Mouse (Mus musculus): ENCODE data around the gene Sesn3.
A peak's percentile ranks its signal among the peaks of the same experiment; 100 is the strongest.
"Not testable (repeated sequence)": the region's sequence is repeated elsewhere in the genome, so short reads cannot be mapped to it uniquely, and the experiment has no call there.

The Sesn3 gene

DNA sequence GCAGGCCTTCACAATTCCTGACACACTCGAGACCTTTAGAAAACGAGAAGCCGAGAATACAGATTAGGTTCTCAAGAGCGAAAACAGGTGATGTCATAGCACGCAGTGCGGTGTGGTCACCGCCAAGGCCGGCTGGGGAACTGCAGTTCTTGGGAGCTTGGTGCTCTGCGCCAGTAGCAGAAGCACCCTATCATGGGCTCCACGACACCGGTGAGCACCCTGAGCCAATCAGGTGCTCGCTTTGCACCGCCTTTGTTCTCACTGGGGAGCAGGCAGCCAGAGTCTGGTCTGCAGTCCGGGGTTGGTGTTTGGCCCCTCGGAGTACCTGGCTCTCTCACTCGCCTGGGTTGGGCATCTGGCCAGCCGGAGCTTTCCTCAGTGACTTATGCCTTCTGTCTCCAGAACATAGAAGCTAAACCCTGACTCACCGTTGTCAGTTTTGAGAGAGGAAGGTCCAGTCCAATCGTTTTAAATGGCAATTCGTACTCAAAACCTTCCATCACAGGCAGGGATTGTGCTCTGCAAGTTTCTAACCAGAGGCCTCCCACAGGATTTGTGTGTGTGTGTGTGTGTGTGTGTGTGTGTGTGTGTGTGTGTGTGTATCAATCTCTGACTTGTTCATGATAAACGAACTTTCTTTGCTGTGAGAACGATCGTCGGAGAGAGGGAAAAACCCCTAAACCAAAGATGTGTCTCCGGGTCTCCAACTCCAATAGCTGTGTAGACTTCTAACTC is at the start of gene Sesn3:
TSS of gene Sesn3 (plus strand) at position 82 of the 735 bp plus-strand sequence.
- DNase-seq (ENCODE audit: low read depth in 2 of 2, low spot score in 2 of 2): peak; percentile 86

DNA sequence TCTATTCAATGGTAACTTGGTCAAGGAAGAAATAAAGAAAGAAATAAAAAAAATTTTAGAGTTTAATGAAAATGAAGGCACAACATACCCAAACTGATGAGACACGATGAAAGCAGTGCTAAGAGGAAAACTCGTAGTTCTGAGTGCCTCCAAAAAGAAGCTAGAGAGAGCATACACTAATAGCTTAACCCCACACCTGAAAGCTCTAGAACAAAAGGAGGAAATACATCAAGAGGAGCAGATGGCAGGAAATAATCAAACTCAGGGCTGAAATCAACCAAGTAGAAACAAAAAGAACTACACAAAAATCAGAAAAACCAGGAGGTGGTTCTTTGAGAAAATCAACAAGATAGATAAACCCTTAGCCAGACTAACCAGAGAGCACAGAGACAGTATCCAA is 47.8 kb upstream of the Sesn3 start:
- DNase-seq (ENCODE audit: low read depth in 2 of 2, low spot score in 2 of 2): not testable (repeated sequence)

GRCm38 (mm10) chr9:14233702-14234373 is 41.0 kb upstream of the Sesn3 start:
- DNase-seq (ENCODE audit: low read depth in 2 of 2, low spot score in 2 of 2): no peak

DNA sequence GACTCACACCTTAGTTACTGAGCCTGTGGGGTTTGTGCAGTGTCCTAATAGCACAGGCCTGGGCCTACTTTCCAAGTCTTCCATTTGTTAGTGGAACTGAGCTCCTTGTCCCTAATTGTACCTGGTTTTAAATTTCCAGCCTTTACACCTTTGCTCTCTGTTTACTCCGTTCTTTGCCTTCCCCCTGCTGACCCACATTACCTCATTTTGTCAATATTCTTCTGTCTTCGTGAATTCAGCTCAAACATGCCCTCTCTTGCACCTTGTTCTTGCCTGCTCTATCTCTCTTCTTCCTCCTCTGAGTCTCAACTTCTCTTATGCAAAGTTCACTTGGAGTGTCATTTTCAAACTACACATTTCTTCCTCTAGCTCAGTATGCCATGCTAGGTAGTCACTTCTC is 39.6 kb upstream of the Sesn3 start:
- no peak for DNase-seq (ENCODE audit: low read depth in 2 of 2, low spot score in 2 of 2)

- not testable (repeated sequence) for DNase-seq (ENCODE audit: low read depth in 2 of 2, low spot score in 2 of 2)
Measured at GRCm38 (mm10) chr9:14241003-14241402, 33.9 kb upstream of the Sesn3 start.

DNA sequence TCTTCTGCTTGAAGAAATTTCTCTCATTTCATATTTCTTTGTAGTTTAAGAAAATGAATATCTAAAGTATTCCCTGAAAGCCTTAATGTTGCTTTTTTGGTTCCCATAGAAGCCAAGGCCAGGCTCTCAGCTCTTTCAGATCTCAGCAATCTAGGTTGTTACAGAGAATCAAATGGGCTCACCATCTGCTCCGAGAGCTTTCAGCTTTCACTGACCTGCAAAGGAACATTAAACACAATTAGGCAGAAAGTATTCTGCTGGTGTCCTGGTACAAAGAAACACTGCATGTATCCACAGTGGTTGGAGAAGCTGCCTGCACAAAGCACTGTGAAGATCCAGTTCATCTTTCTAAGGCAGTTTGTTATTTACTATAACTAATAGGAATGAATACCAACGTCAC is 32.6 kb upstream of the Sesn3 start:
- DNase-seq (ENCODE audit: low read depth in 2 of 2, low spot score in 2 of 2): no peak

DNA sequence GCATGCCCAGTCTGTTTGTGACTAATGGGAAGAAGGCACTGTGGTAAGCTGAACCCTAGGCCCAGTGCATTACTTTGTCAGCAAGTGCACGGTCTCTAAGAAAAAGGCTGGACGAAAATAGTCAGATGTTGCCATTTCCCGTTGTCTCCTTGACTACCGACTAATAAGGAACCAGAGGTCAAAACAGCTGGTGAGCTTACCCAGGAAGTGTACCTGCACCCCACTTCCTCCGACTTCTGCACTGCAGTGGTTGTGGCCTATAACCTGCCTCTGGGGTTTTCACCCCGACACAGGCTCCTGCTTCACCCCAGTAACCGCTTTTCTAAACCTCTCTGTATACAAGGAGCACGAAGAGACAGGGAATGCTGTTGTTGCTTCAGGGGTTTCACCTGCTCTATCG is 30.3 kb upstream of the Sesn3 start:
- peak; percentile 41 for DNase-seq (ENCODE audit: low read depth in 2 of 2, low spot score in 2 of 2)

- no peak for DNase-seq (ENCODE audit: low read depth in 2 of 2, low spot score in 2 of 2)
Measured at GRCm38 (mm10) chr9:14245013-14245586, 29.8 kb upstream of the Sesn3 start.

- DNase-seq (ENCODE audit: low read depth in 2 of 2, low spot score in 2 of 2): no peak
Measured at GRCm38 (mm10) chr9:14246016-14246799, 28.7 kb upstream of the Sesn3 start.

DNA sequence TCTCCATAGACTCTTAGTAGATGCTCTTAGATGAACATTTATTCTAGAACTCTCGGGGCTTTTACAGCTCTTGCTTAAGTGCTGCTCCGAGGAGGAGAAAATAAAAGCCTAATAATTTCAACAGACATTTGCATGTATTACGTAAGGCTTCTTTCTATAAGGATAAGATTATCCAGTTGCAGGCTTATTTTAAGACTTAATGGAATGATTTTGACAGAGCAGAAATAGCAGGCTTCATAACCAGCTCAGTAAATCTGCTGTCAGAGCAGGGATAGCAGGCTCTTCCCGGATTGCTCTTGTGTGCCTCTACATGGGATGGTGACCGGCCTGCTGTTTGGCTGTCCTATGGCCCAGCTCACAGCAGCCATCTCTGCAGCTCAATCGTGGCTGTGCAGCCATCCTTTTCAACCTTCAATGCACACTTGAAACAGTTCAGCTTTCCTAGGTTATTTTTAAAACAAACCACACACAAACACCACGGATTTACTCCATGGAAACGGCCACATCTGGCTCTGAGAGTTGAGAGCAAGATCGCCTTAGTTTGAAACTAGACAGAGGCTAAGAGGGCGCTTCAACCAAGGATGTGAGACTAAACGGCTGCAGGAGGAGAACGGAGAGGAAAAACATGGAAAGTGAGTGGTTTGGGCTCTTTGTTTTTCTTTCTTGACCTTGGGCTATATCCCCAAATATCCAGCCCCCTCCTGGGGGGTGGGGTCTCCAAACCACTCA is 27.2 kb upstream of the Sesn3 start:
- DNase-seq (ENCODE audit: low read depth in 2 of 2, low spot score in 2 of 2): no peak

DNA sequence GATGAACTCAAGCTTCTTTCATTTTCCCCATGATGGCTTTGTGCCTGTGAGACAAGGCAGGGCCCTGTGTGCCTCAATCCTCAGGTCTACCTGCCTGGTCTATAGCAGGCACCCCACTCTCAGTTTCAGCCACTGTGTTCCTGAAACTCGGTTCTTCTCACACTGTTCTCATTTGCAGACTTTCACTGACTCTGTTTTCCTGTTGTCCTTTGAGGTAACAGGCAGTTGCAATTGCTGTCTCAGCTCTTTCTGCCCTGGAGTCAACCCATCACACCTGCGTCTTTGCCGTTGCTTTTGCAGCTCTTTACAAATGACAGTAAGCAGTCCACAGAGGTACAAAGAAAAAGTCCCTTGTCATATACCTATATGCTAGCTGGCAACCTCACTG is 26.7 kb upstream of the Sesn3 start:
- DNase-seq (ENCODE audit: low read depth in 2 of 2, low spot score in 2 of 2): no peak

- no peak for DNase-seq (ENCODE audit: low read depth in 2 of 2, low spot score in 2 of 2)
Measured at GRCm38 (mm10) chr9:14261150-14261549, 13.7 kb upstream of the Sesn3 start.

- peak in 1 of 2 experiments; percentile 27 for DNase-seq (ENCODE audit: low read depth in 2 of 2, low spot score in 2 of 2)
Measured at GRCm38 (mm10) chr9:14262568-14262972, 12.3 kb upstream of the Sesn3 start.

GRCm38 (mm10) chr9:14266470-14266869 is 8.4 kb upstream of the Sesn3 start:
- no peak for DNase-seq (ENCODE audit: low read depth in 2 of 2, low spot score in 2 of 2)

DNA sequence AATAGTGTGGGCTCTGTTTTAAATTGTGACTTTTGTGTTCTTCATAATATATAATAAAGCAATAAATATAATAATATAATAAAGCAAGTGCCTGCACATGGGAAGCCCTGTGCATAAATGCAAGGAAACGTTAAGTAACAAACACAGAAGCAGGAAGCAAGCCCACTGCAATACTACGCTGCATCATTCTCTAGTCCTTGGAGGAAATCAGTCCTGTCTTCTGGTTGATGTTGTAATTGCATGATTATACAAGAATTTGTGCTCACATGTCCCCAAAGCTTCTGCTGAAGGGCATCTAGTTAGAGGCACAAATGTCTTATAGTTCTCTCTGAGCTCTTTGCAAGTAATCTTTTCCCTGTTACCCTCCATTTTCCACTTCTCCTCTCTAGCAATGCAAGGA is 6.3 kb upstream of the Sesn3 start:
- DNase-seq (ENCODE audit: low read depth in 2 of 2, low spot score in 2 of 2): no peak

- no peak for DNase-seq (ENCODE audit: low read depth in 2 of 2, low spot score in 2 of 2)
Measured at GRCm38 (mm10) chr9:14272921-14273320, 1.9 kb upstream of the Sesn3 start.

DNA sequence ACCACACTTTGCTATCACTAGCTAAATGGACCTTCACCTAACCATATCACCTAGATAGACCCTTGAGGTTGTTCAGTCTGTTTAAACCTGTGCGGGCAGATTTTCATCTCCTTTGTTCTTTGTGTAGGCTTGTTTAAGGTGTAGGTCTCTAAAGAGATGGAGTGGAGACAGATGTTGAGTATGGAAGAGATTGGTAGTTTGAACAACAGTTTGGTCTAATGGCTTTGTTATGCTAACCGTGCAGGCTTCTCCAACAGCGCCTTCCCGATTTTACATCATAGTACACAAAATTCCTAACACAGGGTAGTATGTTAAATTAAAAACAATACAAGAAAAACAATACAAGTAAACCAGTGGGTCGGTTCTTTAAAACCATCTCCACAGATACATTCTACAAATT is 281 bp upstream of the Sesn3 start:
- no peak for DNase-seq (ENCODE audit: low read depth in 2 of 2, low spot score in 2 of 2)

GRCm38 (mm10) chr9:14275792-14276480 is 1.1 kb downstream of the Sesn3 start:
- DNase-seq (ENCODE audit: low read depth in 2 of 2, low spot score in 2 of 2): peak; percentile 95 to 97

DNA sequence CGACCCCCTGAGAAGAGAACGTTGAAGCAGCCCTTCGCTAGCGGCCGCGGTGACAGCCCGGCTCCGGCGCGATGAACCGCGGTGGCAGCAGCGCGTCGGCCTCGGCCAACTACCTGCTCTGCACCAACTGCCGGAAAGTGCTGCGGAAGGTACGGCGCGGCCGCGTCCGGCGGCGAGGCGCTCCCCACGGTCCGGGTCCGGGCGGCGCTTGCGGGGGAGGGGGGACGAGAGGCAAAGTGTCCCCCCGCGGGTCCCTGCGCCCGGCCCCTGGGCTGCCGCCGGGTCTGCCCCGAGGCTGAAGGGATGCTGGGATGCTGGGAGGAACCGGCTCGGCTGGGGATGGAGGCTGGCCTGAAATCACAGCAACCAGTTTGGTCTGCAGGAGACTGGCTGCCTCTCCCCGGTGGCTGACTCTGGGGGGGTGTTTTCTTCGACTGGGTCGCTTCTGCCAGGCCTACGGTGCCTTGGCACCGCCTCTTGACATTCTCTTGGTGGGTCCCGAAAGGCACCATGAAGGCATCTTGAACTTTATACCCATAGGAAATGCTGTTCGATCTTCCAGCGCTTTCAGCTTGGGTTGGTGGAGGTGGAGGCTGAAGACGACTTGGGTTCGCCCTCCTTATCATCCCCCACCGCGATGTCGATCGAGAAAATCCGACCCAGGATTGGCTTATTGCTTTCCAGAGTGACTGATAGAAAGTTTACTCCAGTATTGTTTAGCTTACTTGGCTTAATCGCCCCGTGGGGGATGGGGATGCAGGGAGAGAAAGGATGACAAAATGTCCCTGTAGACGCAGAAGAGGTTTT is 1.8 kb downstream of the Sesn3 start:
- DNase-seq (ENCODE audit: low read depth in 2 of 2, low spot score in 2 of 2): peak; percentile 59 to 62
